Mouse (Mus musculus) gastrocnemius, adult 8-10 months (tissue): ENCODE results near the gene Cyp24a1. TPM values are rescaled to one million over a fixed set of nuclear protein-coding genes. Genes with fewer than 3 reads are reported as not detected.
A peak's percentile ranks its signal among the peaks of the same experiment; 100 is the strongest.
"Not testable (repeated sequence)": the region's sequence is repeated elsewhere in the genome, so short reads cannot be mapped to it uniquely, and the experiment has no call there.

Source experiments
- DNase-seq, 2 experiments: peaks; one replicate each; pipeline ENCODE4 v3.0.0; 2022; ENCODE audit warnings: low spot score in 2 of 2
- total RNA-seq, 4 experiments: library from RNA; stranded (reverse); gene quantifications; 2 replicates each; pipeline ENCODE4 v1.2.4; 2022

Gene Cyp24a1
- total RNA-seq, 4 experiments from 2014 or later, result not detected

GRCm38 (mm10) chr2:170494784-170495710 lies 1.9 kb downstream of the Cyp24a1 start:
- DNase-seq, result no peak

GRCm38 (mm10) chr2:170487890-170488502 lies 8.9 kb downstream of the Cyp24a1 start:
- no peak for DNase-seq

GRCm38 (mm10) chr2:170487202-170487601 lies 9.7 kb downstream of the Cyp24a1 start:
- DNase-seq, result no peak

GRCm38 (mm10) chr2:170483914-170484313 lies 13.0 kb downstream of the Cyp24a1 start:
- no peak for DNase-seq

GRCm38 (mm10) chr2:170482019-170482540 lies 14.9 kb downstream of the Cyp24a1 start:
- DNase-seq, result no peak

GRCm38 (mm10) chr2:170476643-170477042 lies 20.3 kb downstream of the Cyp24a1 start:
- DNase-seq, result no peak

- no peak for DNase-seq
These were observed 20.7 kb downstream of the Cyp24a1 start for GRCm38 (mm10) chr2:170476215-170476614.

- DNase-seq, result no peak
These were observed 21.8 kb downstream of the Cyp24a1 start for GRCm38 (mm10) chr2:170475164-170475563.

GRCm38 (mm10) chr2:170474125-170474524 lies 22.8 kb downstream of the Cyp24a1 start:
- no peak for DNase-seq

GRCm38 (mm10) chr2:170470591-170470990 lies 26.4 kb downstream of the Cyp24a1 start:
- no peak for DNase-seq

GRCm38 (mm10) chr2:170469616-170470308 lies 27.2 kb downstream of the Cyp24a1 start:
- no peak for DNase-seq

- no peak for DNase-seq
These were observed 28.9 kb downstream of the Cyp24a1 start for GRCm38 (mm10) chr2:170468009-170468408.

- DNase-seq, result no peak
These were observed 32.1 kb downstream of the Cyp24a1 start for GRCm38 (mm10) chr2:170464817-170465216.

- DNase-seq, result no peak
These were observed 35.3 kb downstream of the Cyp24a1 start for GRCm38 (mm10) chr2:170461652-170462051.

GRCm38 (mm10) chr2:170459805-170460204 lies 37.1 kb downstream of the Cyp24a1 start:
- no peak for DNase-seq

- DNase-seq, result no peak
These were observed 37.8 kb downstream of the Cyp24a1 start for GRCm38 (mm10) chr2:170459183-170459582.

GRCm38 (mm10) chr2:170453809-170454208 lies 43.1 kb downstream of the Cyp24a1 start:
- DNase-seq, result not testable (repeated sequence)

GRCm38 (mm10) chr2:170450933-170451332 lies 46.0 kb downstream of the Cyp24a1 start:
- peak; percentile 45 for DNase-seq

- no peak for DNase-seq
These were observed 49.3 kb downstream of the Cyp24a1 start for GRCm38 (mm10) chr2:170447651-170448050.

GRCm38 (mm10) chr2:170446843-170447383 lies 50.0 kb downstream of the Cyp24a1 start:
- no peak for DNase-seq

- DNase-seq, result no peak
These were observed 51.1 kb downstream of the Cyp24a1 start for GRCm38 (mm10) chr2:170445861-170446260.
